Mouse (Mus musculus): Measurements from ENCODE around the gene Cdc14b.

Cdc14b gene

DNA sequence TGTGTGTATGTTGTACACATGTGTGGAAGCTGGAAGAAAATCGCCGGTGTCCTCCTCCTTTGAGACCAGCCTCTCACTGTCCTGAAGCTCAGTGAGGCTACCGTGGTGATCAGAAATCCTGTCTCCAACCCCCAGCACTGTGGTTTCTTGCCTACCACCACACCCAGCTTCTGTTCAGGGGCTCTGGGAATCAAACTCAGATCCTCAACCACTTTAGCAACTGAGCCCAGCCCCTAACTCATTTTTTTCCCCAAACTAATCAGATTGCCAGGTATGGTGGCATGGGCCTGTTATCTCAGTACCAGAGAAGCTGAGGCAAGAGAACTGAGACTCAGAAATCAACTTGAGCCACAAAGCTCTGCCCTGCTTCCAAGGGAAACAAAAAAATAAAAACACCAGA lies 39.3 kb downstream of the Cdc14b start:
- DNase-seq: no peak

DNA sequence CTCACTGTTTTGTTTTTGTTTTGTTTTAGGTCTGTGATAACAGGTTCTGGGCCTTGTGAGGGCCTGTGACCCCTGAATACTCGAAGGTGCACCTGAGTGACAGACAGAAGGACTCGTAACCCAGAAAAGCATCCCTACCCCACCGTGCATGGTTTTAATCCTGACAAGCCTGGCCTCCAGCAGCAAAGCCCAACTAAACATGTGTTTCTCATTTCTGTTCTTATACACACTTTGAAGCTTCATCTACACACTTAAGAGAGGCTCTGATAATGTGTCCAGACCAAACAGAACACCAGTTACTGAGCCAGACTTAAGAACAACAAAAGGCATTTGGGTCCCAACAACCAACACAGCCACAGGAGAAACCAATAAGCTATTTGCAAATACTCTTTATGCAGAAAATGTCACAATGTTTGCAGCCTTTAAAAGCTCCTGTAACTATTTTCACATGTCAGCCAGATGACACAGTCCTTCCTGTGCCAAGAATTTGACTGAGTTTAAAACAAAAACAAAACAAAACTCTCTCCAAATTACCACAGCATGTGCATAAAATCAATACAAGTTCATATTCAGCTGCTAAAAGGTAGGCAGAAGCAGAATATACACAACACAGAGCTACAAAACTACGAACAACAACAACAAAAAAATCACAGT lies 39.9 kb downstream of the Cdc14b start:
- no peak for DNase-seq

DNA sequence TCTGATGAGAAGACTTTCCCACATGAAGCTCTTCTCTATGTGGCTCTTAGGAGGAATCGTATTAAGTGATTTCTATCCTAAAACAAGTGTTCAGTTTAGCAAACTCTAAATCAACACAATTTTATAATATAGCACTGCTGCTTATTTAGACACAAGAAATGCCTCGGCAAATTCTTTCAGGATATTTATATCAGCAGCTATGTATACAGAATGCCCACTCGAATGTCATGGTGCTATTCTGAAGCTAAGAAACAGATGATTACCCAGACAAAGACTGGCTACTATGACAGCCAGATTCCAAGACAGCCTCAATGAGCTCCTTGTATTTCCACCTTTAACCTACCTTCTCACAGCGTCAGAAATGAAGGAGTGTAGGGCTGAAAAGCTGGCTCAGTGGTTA lies 42.0 kb downstream of the Cdc14b start:
- no peak for DNase-seq

DNA sequence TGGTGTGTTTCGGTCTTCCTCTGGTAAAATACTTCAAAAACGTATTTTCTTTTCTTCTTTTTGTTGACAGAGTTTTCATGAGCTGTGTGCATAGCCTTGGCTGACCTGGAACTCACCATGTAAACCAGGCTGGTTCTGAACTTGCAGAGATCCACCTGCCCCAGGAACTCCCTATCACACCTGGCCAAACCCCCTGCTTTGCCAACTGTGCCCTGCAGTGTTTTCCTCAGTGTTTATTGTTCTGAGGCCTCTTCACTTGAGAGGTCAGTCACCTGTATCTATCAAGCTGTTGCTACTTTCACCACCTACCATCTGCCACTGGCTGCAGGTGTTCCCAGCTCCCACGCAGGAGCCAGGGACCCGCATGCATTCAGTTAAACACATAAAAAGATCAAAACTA lies 48.4 kb downstream of the Cdc14b start:
- DNase-seq: no peak

DNA sequence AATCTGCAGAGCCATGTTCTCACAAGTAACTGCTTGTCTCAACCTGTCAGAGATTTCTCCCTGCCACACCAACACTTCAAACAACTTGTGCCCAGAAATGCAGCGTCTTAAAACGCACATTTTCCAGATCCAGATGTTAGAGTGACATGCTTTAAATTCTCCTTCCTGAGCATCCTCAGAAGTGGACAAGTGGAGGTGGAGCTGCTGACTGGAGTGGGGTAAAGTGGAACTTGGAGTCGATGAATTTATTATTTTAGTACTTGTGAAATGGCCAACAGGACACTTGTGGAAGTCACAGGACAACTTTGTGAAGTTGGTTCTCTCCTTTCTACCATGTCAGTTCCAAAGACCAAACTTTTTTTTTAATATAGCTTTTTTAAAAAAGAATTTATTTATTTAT lies 49.4 kb downstream of the Cdc14b start:
- DNase-seq: no peak

DNA sequence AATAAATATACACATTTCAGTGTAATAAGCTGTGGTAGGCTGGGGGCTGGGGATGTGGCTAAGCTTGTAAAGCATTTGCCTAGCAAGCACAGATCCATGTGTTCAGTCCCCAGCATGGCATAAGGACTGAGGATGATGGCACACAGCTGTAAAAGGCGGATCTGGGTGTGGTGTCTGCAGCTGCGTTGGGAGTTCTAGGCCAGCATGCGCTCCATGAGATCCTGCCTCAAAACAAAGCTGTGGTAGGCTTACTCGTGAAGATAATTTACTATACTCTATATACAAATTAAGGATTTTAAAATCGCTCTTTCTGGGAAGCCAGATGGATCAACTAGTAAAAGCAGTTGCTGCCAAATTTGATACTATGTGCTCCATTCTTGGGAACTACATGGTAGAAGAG lies 60.2 kb downstream of the Cdc14b start:
- DNase-seq: no peak

DNA sequence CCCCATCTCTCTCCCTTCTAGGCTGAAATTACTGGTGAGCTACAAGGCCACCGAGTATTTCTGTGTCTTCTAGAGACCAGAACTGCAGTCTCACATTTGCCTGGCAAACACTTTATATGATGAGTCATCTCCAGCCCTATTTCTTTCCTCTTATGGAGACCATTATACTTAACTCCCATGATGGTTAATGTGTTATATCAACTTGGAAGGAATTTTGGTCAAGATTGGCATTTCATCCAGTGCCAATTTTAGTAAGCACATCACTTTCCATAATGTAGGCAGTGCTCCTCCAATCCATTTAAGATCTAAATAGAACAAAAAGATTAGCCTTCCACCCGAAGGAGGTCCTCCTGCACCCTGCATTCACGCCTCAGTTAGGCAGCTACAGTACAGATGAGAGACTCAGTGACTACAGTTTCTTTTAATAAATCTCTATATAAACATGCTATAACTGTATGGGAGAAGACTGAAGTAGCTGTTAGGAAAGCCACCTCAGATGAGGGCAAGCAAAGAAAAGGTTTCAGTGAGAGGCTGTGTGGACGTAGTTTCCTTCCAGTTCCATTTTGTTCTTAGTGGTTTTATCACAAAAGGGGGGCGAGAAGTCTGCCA lies 63.0 kb downstream of the Cdc14b start:
- no peak for DNase-seq

DNA sequence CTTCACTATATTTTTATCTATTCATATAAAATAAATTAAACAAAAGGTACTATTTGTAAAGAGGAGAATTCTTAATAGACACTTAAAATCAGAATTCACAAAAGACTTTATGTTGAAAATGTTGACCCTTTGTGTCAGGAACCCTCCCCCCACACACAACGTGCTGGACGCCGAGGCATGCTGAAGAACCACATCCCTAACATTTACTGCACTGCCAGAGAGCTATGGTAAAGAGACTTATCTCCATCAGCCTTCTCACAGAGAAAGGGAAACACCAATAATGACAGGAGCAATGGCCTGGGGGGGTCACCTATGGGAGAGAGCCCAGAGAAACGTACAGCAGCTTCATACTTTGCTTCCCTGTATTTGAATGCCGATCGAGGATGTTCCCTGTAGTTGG lies 66.9 kb downstream of the Cdc14b start:
- DNase-seq: no peak

DNA sequence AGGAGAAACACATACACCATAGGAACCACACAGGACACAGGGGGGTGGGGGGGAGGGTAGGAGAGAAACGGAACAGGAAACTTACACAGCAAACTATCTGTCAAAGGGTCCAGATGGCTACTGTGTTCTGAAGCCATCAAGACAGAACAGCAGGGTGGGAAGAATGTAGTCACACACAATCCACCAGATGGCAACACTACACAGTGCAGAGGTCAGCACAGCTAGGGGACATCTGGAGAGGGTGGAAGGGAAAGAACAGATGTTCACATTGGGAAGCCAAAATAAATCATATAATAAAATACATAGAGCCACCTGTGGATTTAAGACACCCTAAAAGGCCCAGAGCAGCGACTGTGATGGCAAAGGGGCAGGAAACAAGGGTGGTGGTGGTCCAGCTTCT lies 69.9 kb downstream of the Cdc14b start:
- peak; percentile 40 for DNase-seq

DNA sequence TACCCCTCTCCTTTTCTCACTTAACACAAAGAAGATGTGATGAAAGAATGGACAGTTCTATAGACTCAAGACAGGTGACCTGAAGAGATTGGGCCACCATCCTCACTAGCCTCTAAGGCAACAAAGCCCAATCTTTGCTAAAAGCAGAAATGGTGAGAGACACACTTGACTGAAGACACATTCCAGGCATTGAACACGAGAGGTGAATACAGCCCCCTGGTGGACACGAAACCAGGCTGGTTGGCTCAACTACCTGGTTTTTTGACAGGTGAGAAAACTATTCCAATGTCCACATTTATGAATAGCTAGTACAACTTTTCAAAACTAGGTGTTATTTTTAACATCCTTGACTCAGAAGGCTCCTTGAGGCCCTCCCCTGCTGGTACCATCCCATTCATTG lies 70.4 kb downstream of the Cdc14b start:
- DNase-seq: peak; percentile 71

DNA sequence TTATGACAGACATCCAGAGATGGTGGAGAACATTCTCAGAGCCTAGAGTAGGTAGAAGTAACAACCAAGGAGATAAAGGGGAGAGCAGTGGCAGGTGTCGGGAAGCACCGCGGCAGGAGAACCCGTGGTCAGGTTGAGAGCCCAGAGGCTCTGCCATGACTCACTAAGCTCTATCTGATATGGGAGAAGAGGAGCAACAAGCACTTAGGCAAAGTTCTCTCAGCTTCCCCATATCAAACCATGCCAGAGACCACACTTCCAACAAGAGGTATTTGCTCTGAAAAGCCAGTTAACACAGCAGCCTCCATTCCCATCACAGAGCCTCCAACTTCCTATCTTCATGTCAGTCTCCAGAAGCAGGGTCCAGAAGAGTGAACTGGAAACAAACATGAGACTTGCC lies 74.2 kb downstream of the Cdc14b start:
- no peak for DNase-seq

DNA sequence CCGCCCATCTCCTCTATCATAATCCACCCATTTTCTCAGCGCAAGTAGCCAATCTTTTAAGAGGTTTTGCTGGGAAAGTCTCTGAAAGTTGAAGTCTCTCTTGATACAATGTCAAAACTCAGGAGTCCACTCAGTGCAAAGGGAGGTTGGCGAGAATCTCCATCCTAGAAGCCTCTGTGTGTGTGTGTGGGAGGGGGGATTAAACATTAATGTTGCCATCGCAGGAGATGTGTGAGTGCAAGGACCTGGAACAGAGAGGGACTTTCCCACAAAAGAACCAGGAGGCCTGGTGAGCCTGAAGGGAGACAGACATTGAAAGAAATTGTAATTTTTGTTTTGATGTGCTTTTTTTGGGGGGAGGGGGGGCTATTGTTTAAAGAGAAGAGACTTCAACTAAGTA lies 76.8 kb downstream of the Cdc14b start:
- no peak for DNase-seq

DNA sequence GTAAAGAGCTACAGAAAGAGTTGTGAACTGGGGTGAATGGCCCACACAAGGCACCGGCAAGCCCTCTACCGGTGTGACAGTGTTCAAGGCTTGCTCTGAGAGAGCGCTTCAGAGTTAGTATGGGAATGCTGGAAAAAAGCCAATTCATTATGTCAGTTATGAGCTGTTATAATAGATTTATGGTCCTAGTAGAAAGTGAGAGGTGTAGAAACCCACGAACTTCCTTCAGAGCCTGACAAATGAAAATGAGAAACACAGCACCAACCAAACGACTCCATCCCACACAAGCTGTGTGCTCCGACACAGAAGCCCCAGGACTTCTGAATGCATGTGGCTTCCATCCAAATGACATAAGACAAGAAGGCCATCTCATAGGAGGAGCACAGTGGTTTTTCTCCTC lies 77.2 kb downstream of the Cdc14b start:
- no peak for DNase-seq

DNA sequence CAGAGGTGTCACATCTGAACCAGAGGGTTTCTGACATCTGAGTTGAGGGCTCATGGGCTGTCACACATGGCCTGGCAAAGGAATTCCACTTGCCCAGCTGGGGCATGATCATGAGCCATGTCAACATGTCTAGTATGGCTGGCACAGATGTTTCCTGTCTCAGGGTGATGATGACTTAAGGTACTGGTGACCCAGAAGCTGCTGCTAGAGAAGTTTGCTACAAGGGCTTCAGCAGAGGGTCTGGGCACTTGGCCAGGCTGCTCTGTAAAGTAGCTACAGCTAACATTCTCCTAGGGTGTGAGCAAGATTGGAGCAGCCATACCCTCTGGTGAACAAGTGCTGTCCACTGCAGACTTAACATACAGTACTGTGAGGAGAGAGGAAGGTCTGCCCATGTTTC lies 88.0 kb downstream of the Cdc14b start:
- peak; percentile 14 for DNase-seq

DNA sequence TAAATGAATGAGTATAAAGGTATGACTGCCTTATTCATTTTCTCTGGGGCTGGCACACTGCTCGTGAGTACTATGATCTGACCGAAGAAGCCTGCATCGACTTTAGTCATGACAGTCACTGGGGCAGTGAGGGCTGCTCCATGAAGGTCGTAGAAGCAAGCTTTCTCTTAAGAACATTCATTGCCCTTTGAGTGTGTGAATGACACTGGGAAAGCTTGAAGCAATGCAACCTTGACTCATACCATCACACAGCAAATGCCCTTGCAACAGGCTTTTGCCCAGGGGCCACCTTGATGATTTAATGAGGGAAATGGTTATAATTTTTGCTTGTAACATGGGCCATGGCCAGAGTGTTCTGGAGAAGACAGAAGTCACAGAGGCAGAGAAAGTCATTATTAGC lies 88.6 kb downstream of the Cdc14b start:
- no peak for DNase-seq

DNA sequence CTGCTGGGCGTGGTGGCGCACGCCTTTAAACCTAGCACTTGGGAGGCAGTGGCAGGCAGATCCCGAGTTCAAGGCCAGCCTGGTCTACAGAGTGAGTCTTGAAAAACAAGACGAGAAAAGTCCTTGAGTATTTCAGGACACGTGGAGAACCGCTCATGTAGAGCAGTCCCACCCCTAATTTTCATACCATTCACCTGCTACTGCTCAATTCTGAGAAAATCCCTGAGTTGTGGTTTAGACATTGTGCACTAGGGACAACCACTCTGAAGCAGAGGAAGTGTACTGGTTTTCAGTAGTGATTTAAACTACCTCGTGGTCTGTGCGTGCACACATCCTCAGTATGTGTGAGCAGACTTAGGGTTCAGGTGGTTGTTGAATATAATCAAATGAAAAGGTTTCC lies 89.5 kb downstream of the Cdc14b start:
- no peak for DNase-seq

DNA sequence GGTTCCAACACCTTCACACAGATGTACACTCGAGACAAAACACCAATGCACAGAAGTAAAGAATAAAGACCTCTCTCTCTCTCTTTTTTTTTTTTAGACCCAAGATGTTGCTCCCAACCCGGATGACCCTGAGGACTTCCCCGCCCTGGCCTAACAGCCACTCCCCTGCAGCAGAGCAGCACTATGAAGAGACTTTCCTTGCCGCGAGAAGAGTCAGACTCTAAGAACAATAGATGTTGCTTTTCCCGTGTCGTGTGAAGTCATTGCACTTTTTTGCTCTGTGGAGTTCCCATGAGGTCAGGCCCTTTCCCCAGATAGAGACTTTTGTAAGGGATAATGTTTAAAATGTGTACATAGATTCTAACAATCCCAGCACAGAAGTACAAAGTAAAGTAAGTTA lies 89.9 kb downstream of the Cdc14b start:
- DNase-seq: no peak

DNA sequence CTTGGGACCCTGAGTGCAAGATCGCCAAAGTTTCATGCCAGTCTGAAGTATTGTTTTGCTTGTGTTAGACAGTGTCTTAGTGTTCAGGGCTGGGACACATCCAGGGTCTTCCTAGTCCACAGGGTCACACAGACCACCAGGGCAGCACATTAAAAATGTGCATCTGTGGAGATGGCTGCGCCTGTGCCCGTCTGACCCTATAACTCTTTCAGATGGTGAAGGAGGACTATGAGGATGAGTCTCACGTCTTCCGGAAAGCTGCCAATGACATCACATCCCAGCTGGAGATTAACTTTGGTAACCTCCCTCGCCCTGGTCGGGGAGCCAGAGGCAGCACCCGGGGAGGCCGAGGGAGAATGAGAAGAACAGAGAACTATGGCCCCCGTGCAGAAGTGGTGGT lies 90.7 kb downstream of the Cdc14b start:
- no peak for DNase-seq

DNA sequence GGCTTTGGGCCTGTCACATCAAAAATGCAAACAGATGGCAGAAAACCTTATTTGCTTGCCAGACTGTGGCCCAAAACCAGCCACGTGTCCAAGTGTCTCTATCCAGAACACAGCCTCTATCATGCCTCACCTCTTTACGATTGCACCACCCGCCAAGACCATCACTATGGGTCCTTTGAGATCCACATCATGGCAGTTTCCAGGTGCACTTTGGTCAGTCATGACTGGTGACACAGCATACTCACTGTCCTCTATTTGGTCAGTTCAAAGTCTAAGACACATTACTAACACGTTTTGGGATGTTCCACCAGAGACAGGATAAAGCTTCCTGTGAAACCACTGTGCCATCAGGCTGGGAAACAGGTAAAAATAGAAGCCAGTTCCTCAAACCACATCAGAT lies 91.5 kb downstream of the Cdc14b start:
- no peak for DNase-seq

DNA sequence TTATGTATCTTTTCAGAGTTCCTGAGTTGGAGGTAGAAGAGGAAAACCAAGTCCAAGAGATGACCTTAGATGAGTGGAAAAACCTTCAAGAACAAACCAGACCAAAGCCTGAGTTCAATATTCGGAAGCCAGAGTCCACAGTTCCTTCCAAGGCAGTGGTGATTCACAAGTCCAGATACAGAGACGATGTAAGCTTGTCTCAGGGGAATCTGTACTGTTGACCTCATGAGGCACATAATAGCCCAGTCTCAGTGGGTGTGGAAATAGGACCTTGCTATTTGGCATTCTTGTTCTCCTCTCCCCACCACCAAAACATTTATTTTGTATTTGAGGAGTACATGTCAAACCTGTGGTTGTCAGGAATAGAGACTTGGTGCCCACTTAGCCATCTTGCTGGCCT lies 93.0 kb downstream of the Cdc14b start:
- no peak for DNase-seq

DNA sequence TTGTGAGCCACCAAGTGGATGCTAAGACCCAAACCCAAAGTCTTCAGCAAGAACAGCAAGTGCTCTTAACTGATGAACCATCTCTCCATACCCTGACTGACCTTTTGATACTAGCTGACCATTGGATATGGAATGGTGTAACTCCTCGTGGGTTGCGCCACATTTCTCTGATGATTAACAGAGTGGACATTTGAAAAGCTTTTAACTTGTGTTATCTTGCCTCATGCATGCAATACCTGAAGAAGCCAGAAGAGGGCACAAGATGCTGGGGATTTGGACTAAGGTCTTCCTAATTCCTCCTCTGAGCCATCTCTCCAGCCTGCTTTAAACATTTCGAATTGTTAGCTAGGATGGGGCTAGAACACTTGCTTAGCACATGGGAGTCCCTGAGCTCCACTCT lies 94.2 kb downstream of the Cdc14b start:
- DNase-seq: peak; percentile 79

DNA sequence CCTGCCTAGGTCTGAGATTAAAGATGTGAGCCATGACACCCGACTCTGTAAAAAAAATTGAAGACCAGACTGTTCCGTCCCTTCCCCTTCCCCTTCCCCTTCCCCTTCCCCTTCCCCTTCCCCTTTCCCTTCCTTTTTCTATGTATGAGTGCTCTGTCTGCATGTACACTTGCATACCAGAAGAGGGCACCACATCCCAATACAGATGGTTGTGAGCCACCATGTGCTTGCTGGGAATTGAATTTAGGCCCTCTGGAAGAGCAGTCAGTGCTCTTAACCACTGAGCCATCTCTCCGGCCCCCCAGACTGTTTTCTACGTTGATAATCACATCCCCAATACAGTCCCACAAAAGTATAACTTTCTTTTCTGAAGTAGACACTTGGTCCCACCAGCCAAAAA lies 94.8 kb downstream of the Cdc14b start:
- DNase-seq: no peak

DNA sequence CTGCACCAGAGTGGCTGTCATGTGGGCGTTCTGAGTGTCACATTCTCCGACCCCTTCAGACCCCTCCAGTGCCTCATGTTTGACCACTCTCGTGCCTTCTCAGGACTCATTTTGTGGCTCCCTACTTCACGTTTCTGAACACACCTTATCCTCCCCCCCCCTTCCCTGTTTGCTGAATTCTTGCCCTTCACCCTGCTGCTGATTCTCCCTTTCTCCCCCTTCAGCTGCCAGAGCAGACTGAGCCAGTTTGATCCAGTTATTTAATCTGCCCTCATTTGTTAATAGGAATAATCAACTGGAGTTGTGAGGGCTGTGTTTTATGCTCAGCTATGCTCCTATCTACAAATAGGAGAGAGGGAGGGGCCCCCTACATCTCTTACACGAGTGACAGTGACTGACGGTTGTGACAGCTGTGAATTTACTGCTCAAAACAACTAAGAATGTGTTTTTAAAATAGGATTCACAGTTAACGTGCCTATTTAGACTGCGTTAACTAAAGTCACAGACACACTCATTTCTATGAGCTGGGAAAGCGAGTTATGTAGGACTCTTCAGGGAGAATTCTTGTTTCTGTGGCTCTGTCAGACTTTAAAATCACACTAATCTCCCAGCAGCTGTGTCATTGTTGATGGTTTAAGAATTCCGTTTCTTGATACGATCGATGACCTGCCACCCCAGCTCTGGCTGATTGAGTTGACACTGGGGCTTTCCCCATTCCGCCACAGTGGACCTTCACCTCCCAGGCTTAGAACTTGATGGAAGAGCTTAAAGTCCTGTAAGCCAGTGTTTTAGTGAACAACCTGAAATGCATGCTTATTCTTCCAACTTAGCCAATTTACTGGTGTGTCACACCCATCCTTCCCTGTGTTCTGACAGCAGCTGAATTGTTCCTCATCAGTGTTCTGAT lies 96.1 kb downstream of the Cdc14b start:
- DNase-seq: no peak

DNA sequence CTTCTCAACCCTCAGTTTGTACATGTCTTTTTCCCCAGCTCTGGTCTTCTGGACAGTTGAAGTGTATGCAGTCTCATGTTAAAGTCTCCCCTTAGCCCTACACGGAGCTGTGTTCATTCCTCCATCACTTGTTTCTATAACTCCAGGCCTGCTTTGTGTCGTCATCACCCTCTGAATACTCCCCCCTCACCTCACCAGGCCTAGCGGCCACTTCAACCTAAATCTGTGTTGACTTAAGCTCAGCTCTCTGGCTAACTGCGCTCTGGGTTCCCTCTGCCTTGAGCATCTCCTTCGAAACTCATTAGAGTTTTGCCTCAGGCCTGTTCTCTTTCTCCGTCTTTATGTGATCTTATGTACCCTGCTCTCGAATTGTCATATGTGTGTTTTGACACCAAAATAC lies 97.1 kb downstream of the Cdc14b start:
- DNase-seq: no peak
